Mouse (Mus musculus) liver, adult 2 months (tissue): ENCODE data around the gene Map4k5.

Experiments
- CTCF ChIP-seq: fragments of 200-500 bp; IDR thresholded peaks from 2 replicates; pipeline ENCODE4 v1.5.1; 2011; ENCODE audit warnings: low read depth, low read length, control low read depth
- POLR2A ChIP-seq: fragments of 200-500 bp; IDR thresholded peaks from 2 replicates; pipeline ENCODE4 v1.6.1; 2011; ENCODE audit warnings: low read length, control low read depth; ENCODE audit not compliant: insufficient read depth; ENCODE audit errors: extremely low read depth

DNA sequence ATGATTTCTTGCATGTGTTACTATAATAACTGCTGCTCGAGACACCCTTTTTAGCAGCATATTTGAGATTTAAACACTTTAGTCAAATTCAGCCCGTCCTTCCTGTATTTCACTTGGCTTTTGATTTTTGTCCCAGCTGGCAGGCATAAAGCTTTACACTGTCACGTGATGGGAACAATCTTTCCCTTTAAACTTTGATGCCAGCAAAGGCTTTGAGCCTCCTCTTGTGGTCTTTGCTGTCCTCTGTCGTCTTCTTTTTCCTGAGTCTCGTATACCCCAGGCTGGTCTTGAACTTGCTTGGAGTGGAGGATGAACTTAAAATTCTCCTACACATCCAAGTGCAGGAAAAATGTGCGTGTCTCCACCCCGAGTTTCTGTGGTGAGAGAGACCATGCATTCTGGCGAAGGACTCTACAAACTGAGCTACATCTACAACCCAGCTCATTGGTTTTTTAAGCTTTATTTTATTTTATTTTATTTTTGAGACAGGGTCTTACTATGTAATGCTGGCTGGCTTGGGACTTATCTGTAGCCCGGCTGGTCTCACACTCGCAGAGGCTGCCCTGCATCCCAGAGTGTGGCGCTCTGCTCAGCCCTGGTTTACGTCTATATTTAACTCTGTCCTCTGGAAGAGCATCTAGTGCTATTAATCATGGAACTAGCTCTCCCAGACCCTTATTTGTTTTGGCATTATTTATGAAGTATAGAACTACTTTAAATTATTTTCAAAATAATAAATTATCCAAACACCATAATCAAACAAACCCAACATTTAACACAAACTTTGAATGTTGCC is 44.7 kb downstream of the Map4k5 start:
- TF ChIP-seq CTCF = no peak
- no peak for TF ChIP-seq POLR2A
